Mouse (Mus musculus): ENCODE data around the gene Ephb1.

Ephb1 gene

GRCm38 (mm10) chr9:101907747-101908255 is 446.7 kb downstream of the Ephb1 start:
- DNase-seq = no peak

- no peak for DNase-seq
These were observed 451.1 kb downstream of the Ephb1 start for GRCm38 (mm10) chr9:101903406-101903805.

DNA sequence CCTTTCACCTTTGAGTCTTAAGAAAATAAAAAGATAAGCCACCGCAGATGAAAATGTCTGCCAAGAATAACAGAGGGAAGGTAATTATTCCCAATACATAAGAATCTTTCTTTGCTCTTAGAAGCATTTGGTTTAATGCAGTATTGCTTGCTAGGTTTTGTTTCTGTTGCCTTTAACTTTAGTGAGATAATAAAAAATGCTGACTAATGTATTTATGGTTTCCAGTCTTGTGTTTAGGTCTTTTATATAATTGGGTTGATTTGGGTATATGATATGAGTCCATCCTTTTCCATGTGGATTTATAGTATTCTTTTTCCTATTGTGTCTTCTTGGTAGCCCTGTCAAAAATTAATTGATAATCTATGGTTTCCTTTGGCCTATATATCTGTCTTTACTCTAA is 456.6 kb downstream of the Ephb1 start:
- DNase-seq = no peak

DNA sequence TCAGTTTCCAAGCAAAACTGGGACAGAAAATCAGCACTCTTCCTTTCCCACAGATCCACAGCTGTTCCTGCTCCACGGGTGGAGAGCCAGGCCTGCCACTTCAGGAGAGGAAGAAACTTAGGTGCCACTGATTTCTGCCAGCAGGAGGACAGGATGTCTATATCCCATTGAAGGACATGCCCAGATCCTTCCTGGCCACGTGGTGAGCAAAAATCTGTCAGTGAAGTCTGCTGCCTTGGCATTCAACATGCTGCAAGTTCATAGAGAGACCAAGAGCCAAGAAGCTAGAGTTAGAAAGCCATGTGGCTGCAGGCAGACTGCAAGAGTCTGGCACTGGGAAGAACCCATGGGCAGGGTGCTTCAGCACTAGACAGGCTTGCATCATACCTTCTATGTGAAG is 471.2 kb downstream of the Ephb1 start:
- peak; percentile 85 for DNase-seq

DNA sequence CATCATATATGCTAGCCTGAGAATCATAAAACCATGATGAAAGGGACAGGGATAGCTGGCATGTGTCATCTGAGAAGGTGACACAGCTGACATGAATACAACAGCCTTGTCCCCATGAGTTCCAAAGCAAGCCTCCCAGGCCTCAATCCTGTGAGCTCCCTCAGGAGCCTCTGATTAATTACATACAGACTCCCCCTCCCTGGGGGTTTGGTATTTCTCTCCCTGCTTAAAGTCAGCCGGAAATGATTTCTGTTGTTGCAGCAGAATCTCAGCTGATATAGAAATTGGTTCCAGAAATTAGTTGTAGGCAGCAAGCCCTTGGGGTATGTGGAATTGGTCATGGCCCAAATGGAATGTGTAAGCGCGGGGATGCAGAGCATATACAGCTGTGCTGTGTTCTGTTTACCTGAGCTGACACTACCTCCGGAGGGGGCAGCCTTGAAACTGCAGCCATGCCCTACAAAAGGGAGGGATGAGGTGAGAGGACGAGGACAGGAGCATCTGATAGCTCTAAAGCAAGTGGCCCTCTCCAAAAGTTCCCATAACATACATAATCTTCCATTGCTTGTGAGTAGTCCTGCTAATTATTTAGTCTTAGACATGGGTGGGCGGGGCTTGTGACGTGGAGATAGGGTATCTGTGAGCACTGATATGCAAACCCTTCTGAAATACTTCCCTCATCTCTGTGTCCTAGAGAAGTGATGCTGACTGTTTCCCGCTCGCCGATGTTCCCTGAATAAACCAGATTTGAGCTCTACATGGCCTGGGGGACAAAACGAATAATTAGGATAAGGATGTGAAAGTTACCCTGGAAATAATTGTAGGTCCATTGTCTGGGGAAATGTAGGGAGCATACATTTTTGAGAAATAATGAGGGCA is 477.1 kb downstream of the Ephb1 start:
- DNase-seq = no peak

GRCm38 (mm10) chr9:101875306-101875705 is 479.2 kb downstream of the Ephb1 start:
- no peak for DNase-seq
